Mouse (Mus musculus): ENCODE measurements at regions not wholly inside any gene's neighbourhood (a gene's known extent, or its start where the extent isn't known, plus 50 kb on each side); places are given as distances from the start of the nearest gene placed in this dataset.
A peak's percentile ranks its signal among the peaks of the same experiment; 100 is the strongest.

DNA sequence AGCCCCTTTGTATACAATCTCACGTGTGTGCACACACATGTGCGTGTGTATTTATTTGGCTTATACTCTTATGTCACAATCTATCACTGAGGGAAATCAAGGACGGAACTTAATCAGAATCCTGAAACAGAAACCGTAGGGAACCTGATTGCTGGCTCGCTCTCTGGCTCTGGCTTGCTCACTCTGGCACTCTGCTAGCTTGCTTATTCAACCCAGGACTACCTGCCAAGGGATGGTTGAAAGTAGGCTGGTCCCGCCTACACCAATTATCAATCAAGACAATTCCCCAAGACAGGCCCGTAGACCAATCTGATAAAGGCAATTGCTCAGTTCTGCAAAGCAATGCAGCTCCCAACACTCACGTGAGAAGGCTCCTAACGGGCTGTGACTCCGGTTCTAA, 224.0 kb downstream of the Sipa1l2 start:
- Histone ChIP-seq H3K27me3 (ENCODE audit: control insufficient read depth, insufficient read depth, low read length) (no peaks in the 10 kb centered on the region), H3K4me3 (ENCODE audit: low read length) (no peak overlapping the region), H3K9me3 (ENCODE audit: control insufficient read depth, low read length) (no peaks in the 10 kb centered on the region), H3K4me2 (replicated peaks; ENCODE audit: low read depth, low read length) (no peak overlapping the region), H3K9ac (ENCODE audit: low read depth, low read length) (no peak overlapping the region), H3K27ac (ENCODE audit: low read depth, low read length) (no peak overlapping the region), H3K36me3 (ENCODE audit: control insufficient read depth, insufficient read depth, low read length) (no peaks in the 10 kb centered on the region), H3K4me1 (ENCODE audit: control insufficient read depth, insufficient read depth, low read length) (peaks cover 19% of the 10 kb centered on the region)
- 85% methylated on average over 10 of the region's 10 CpGs for WGBS
- no peak for ATAC-seq (ENCODE audit: low FRiP score, low TSS enrichment)

DNA sequence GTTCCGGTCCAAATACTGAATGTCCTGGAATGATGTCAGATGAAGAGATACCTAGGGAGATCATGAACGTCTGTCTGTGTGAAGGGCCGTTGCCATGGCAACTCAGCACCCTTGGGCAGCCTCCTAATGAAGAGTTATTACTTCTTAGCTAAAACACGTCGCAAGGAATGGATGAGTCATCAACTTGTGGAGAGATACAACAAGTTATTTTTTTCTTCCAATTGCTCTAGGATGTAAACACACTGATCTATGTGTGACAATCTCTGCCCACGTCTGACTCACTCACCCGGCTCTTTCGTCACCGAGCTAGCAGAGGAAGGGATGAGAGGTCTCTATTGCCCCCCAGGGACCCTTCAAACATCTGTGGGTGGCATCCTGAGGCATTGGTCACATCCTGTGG, 225.7 kb downstream of the Sipa1l2 start:
- Histone ChIP-seq H3K36me3 (ENCODE audit: control insufficient read depth, insufficient read depth, low read length) (no peaks in the 10 kb centered on the region), H3K4me3 (ENCODE audit: low read length) (no peak overlapping the region), H3K4me2 (replicated peaks; ENCODE audit: low read depth, low read length) (no peak overlapping the region), H3K4me1 (ENCODE audit: control insufficient read depth, insufficient read depth, low read length) (peaks cover 8% of the 10 kb centered on the region; the same call in 1 of the 2 replicates), H3K27ac (ENCODE audit: low read depth, low read length) (no peak overlapping the region), H3K27me3 (ENCODE audit: control insufficient read depth, insufficient read depth, low read length) (no peaks in the 10 kb centered on the region), H3K9ac (ENCODE audit: low read depth, low read length) (no peak overlapping the region), H3K9me3 (ENCODE audit: control insufficient read depth, low read length) (no peaks in the 10 kb centered on the region)
- 35% methylated on average over 9 of the region's 9 CpGs for WGBS
- ATAC-seq (ENCODE audit: low FRiP score, low TSS enrichment) = no peak

DNA sequence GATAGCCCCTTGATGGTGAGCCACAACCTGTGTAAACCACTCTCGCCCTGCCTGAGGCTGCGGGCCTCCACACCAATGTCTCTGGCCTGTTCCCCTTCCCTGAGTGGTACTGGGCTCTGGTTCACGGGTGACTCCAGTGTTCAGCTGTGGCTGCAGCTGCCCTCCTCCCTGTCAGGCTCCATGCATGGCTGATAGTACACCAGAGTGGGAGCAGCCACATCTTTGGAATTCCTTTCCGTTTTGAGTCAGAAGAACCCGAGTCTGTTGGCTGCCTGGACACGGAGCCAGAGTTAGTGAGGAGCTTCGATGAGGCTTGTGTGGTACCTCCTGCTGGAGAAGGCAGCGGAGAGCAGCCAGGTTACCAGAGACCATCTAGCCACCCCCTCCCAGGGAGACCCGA, 227.1 kb downstream of the Sipa1l2 start:
- no peak for ATAC-seq (ENCODE audit: low FRiP score, low TSS enrichment)
- Histone ChIP-seq H3K9me3 (ENCODE audit: control insufficient read depth, low read length) (no peaks in the 10 kb centered on the region), H3K36me3 (ENCODE audit: control insufficient read depth, insufficient read depth, low read length) (no peaks in the 10 kb centered on the region), H3K4me1 (ENCODE audit: control insufficient read depth, insufficient read depth, low read length) (peaks cover 14% of the 10 kb centered on the region), H3K4me3 (ENCODE audit: low read length) (no peak overlapping the region), H3K27ac (ENCODE audit: low read depth, low read length) (no peak overlapping the region), H3K9ac (ENCODE audit: low read depth, low read length) (no peak overlapping the region), H3K27me3 (ENCODE audit: control insufficient read depth, insufficient read depth, low read length) (no peaks in the 10 kb centered on the region), H3K4me2 (replicated peaks; ENCODE audit: low read depth, low read length) (no peak overlapping the region)
- WGBS = 55% methylated on average over 9 of the region's 9 CpGs

- Histone ChIP-seq H3K9me3 (ENCODE audit: control insufficient read depth, low read length) (no peaks in the 10 kb centered on the region), H3K27me3 (ENCODE audit: control insufficient read depth, insufficient read depth, low read length) (no peaks in the 10 kb centered on the region), H3K4me2 (replicated peaks; ENCODE audit: low read depth, low read length) (no peak overlapping the region), H3K36me3 (ENCODE audit: control insufficient read depth, insufficient read depth, low read length) (no peaks in the 10 kb centered on the region), H3K9ac (ENCODE audit: low read depth, low read length) (no peak overlapping the region), H3K4me1 (ENCODE audit: control insufficient read depth, insufficient read depth, low read length) (peaks cover 17% of the 10 kb centered on the region), H3K27ac (ENCODE audit: low read depth, low read length) (no peak overlapping the region), H3K4me3 (ENCODE audit: low read length) (no peak overlapping the region)
- ATAC-seq (ENCODE audit: low FRiP score, low TSS enrichment) = no peak
- WGBS = 87% methylated on average over 4 of the region's 4 CpGs
Measured at GRCm38 (mm10) chr8:125341606-125342005, 228.0 kb downstream of the Sipa1l2 start.

GRCm38 (mm10) chr8:125338222-125338621, 231.4 kb downstream of the Sipa1l2 start:
- peak; percentile 58; the same call in 1 of the 2 replicates for ATAC-seq (ENCODE audit: low FRiP score, low TSS enrichment)
- H3K36me3 ChIP-seq (ENCODE audit: control insufficient read depth, insufficient read depth, low read length) = no peaks in the 10 kb centered on the region
- no peaks in the 10 kb centered on the region for H3K9me3 ChIP-seq (ENCODE audit: control insufficient read depth, low read length)
- H3K4me2 ChIP-seq (replicated peaks; ENCODE audit: low read depth, low read length) = no peak overlapping the region; the same call in 1 of the 2 replicates
- 14% methylated on average over 6 of the region's 6 CpGs for WGBS
- no peaks in the 10 kb centered on the region for H3K27me3 ChIP-seq (ENCODE audit: control insufficient read depth, insufficient read depth, low read length)
- H3K9ac ChIP-seq (ENCODE audit: low read depth, low read length) = no peak overlapping the region
- H3K4me3 ChIP-seq (ENCODE audit: low read length) = no peak overlapping the region
- no peak overlapping the region for H3K27ac ChIP-seq (ENCODE audit: low read depth, low read length)
- H3K4me1 ChIP-seq (ENCODE audit: control insufficient read depth, insufficient read depth, low read length) = peaks cover 21% of the 10 kb centered on the region

GRCm38 (mm10) chr8:125337444-125338077, 232.0 kb downstream of the Sipa1l2 start:
- H3K4me1 ChIP-seq (ENCODE audit: control insufficient read depth, insufficient read depth, low read length) = peaks cover 18% of the 10 kb centered on the region
- ATAC-seq (ENCODE audit: low FRiP score, low TSS enrichment) = no peak
- no peaks in the 10 kb centered on the region for H3K36me3 ChIP-seq (ENCODE audit: control insufficient read depth, insufficient read depth, low read length)
- peak overlapping the region; percentile 30; the same call in 1 of the 2 replicates for H3K27ac ChIP-seq (ENCODE audit: low read depth, low read length)
- H3K9me3 ChIP-seq (ENCODE audit: control insufficient read depth, low read length) = no peaks in the 10 kb centered on the region
- no peak overlapping the region for H3K4me3 ChIP-seq (ENCODE audit: low read length)
- WGBS = 18% methylated on average over 18 of the region's 18 CpGs
- no peaks in the 10 kb centered on the region for H3K27me3 ChIP-seq (ENCODE audit: control insufficient read depth, insufficient read depth, low read length)
- no peak overlapping the region for H3K9ac ChIP-seq (ENCODE audit: low read depth, low read length)
- H3K4me2 ChIP-seq (replicated peaks; ENCODE audit: low read depth, low read length) = 0 out of 2 replicates have a peak overlapping the region, but pooled peaks have one; percentile 13

GRCm38 (mm10) chr8:125336799-125337198, 232.8 kb downstream of the Sipa1l2 start:
- peaks cover 16% of the 10 kb centered on the region for H3K4me1 ChIP-seq (ENCODE audit: control insufficient read depth, insufficient read depth, low read length)
- no peak overlapping the region for H3K9ac ChIP-seq (ENCODE audit: low read depth, low read length)
- H3K4me2 ChIP-seq (replicated peaks; ENCODE audit: low read depth, low read length) = no peak overlapping the region
- H3K4me3 ChIP-seq (ENCODE audit: low read length) = no peak overlapping the region
- no peaks in the 10 kb centered on the region for H3K27me3 ChIP-seq (ENCODE audit: control insufficient read depth, insufficient read depth, low read length)
- ATAC-seq (ENCODE audit: low FRiP score, low TSS enrichment) = no peak
- no peaks in the 10 kb centered on the region for H3K36me3 ChIP-seq (ENCODE audit: control insufficient read depth, insufficient read depth, low read length)
- WGBS = 68% methylated on average over 3 of the region's 3 CpGs
- no peaks in the 10 kb centered on the region for H3K9me3 ChIP-seq (ENCODE audit: control insufficient read depth, low read length)
- no peak overlapping the region for H3K27ac ChIP-seq (ENCODE audit: low read depth, low read length)

DNA sequence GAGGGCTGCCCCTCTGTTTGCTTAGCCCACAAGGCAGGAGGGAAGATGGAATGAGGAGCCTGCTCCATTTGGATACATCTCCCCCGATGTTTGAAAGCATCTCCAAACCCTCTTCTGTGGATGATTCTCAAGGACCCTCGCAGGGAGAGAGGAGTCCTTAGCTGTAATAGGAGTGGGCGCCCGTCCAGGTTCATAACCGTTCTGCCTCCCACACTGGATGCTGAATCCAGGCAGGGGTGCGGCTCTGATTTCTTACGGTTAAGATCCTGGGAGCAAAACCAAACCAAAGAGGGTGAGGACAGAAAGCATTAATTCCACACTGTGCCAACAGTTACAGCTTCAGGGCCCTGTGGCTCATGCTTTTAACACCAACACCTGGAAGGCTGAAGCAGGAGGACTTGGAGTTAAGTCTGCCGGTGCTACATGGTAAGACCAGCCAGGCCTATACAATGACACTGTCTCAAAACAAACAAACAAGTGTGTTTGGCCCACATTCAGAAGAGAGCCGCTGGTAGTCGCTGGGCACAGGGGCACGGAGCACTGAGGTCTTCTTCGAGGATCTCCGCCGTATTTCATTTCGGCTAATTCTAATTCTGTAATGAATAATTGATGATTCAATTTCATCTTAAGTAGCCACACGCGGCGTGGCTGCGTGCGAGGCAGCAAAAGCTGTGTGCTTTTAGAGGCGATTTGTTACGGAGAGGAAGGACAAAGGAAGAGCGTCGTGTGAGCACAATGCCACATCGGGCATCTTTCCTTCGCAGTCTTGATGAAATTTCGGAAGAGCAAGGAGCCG, 233.8 kb downstream of the Sipa1l2 start:
- ATAC-seq (ENCODE audit: low FRiP score, low TSS enrichment) = no peak
- WGBS = 74% methylated on average over 28 of the region's 28 CpGs
- no peak overlapping the region for H3K27ac ChIP-seq (ENCODE audit: low read depth, low read length)
- H3K4me3 ChIP-seq (ENCODE audit: low read length) = no peak overlapping the region
- H3K27me3 ChIP-seq (ENCODE audit: control insufficient read depth, insufficient read depth, low read length) = no peaks in the 10 kb centered on the region
- H3K9ac ChIP-seq (ENCODE audit: low read depth, low read length) = no peak overlapping the region
- H3K36me3 ChIP-seq (ENCODE audit: control insufficient read depth, insufficient read depth, low read length) = no peaks in the 10 kb centered on the region
- peaks cover 16% of the 10 kb centered on the region for H3K4me1 ChIP-seq (ENCODE audit: control insufficient read depth, insufficient read depth, low read length)
- no peak overlapping the region for H3K4me2 ChIP-seq (replicated peaks; ENCODE audit: low read depth, low read length)
- H3K9me3 ChIP-seq (ENCODE audit: control insufficient read depth, low read length) = no peaks in the 10 kb centered on the region

DNA sequence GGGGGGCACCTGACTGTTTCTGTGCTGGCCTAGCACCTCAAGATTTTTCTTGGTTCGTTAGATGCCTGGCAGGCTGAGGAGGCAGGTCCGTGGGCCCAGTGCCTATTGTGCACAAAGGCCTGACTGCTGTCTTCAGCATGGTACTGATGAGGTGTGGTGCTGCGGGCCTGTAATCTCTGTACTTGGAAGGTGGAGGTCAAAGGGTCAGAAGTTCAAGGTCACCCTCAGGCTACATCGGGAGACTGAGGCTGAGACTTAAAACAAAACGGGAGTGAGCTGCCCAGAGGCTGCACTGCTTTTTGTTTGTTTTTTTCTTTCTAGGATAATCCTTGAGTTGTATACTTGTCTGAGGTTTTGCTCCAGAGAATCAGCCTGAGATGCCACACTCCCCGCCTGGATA, 234.4 kb downstream of the Sipa1l2 start:
- Histone ChIP-seq H3K27ac (ENCODE audit: low read depth, low read length) (no peak overlapping the region), H3K9ac (ENCODE audit: low read depth, low read length) (no peak overlapping the region), H3K9me3 (ENCODE audit: control insufficient read depth, low read length) (no peaks in the 10 kb centered on the region), H3K36me3 (ENCODE audit: control insufficient read depth, insufficient read depth, low read length) (no peaks in the 10 kb centered on the region), H3K27me3 (ENCODE audit: control insufficient read depth, insufficient read depth, low read length) (no peaks in the 10 kb centered on the region), H3K4me1 (ENCODE audit: control insufficient read depth, insufficient read depth, low read length) (peaks cover 16% of the 10 kb centered on the region), H3K4me3 (ENCODE audit: low read length) (no peak overlapping the region), H3K4me2 (replicated peaks; ENCODE audit: low read depth, low read length) (no peak overlapping the region)
- WGBS = 50% methylated on average over 6 of the region's 6 CpGs
- ATAC-seq (ENCODE audit: low FRiP score, low TSS enrichment) = no peak

Measured in kidney, embryonic 14.5 days (tissue).